Mouse (Mus musculus): ENCODE data around the gene Il21.

Gene Il21

GRCm38 (mm10) chr3:37232586-37233222 is at the start of gene Il21:
Gene Il21 (minus strand): TSS chr3:37232636.
- DNase-seq (ENCODE audit: low spot score in 2 of 2), result no peak

- DNase-seq (ENCODE audit: low spot score in 2 of 2), result no peak
These were observed 48.4 kb upstream of the Il21 start for GRCm38 (mm10) chr3:37280871-37281270.

- no peak for DNase-seq (ENCODE audit: low spot score in 2 of 2)
These were observed 47.8 kb upstream of the Il21 start for GRCm38 (mm10) chr3:37280221-37280620.

GRCm38 (mm10) chr3:37274661-37275060 is 42.2 kb upstream of the Il21 start:
- DNase-seq (ENCODE audit: low spot score in 2 of 2), result no peak

GRCm38 (mm10) chr3:37273092-37273491 is 40.7 kb upstream of the Il21 start:
- no peak for DNase-seq (ENCODE audit: low spot score in 2 of 2)

- DNase-seq (ENCODE audit: low spot score in 2 of 2), result peak; percentile 11 to 44
These were observed 38.8 kb upstream of the Il21 start for GRCm38 (mm10) chr3:37271209-37271608.

- no peak for DNase-seq (ENCODE audit: low spot score in 2 of 2)
These were observed 37.5 kb upstream of the Il21 start for GRCm38 (mm10) chr3:37269926-37270325.

GRCm38 (mm10) chr3:37268338-37268737 is 35.9 kb upstream of the Il21 start:
- no peak for DNase-seq (ENCODE audit: low spot score in 2 of 2)

- no peak for DNase-seq (ENCODE audit: low spot score in 2 of 2)
These were observed 27.0 kb upstream of the Il21 start for GRCm38 (mm10) chr3:37259331-37259999.

GRCm38 (mm10) chr3:37257776-37258175 is 25.3 kb upstream of the Il21 start:
- DNase-seq (ENCODE audit: low spot score in 2 of 2), result no peak

- DNase-seq (ENCODE audit: low spot score in 2 of 2), result no peak
These were observed 18.5 kb upstream of the Il21 start for GRCm38 (mm10) chr3:37250967-37251366.

- DNase-seq (ENCODE audit: low spot score in 2 of 2), result no peak
These were observed 2.6 kb upstream of the Il21 start for GRCm38 (mm10) chr3:37235025-37235424.

GRCm38 (mm10) chr3:37231153-37231552 is 1.3 kb downstream of the Il21 start:
- DNase-seq (ENCODE audit: low spot score in 2 of 2), result no peak

GRCm38 (mm10) chr3:37229082-37229829 is 3.2 kb downstream of the Il21 start:
- DNase-seq (ENCODE audit: low spot score in 2 of 2), result no peak

- DNase-seq (ENCODE audit: low spot score in 2 of 2), result no peak
These were observed 7.3 kb downstream of the Il21 start for GRCm38 (mm10) chr3:37225124-37225523.

- peak in 1 of 2 experiments; percentile 17 for DNase-seq (ENCODE audit: low spot score in 2 of 2)
These were observed 13.4 kb downstream of the Il21 start for GRCm38 (mm10) chr3:37219071-37219470.

- DNase-seq (ENCODE audit: low spot score in 2 of 2), result peak; percentile 23 to 34
These were observed 27.1 kb downstream of the Il21 start for GRCm38 (mm10) chr3:37205226-37205800.

GRCm38 (mm10) chr3:37204556-37204955 is 27.9 kb downstream of the Il21 start:
- no peak for DNase-seq (ENCODE audit: low spot score in 2 of 2)

GRCm38 (mm10) chr3:37203984-37204428 is 28.4 kb downstream of the Il21 start:
- peak; percentile 63 to 85 for DNase-seq (ENCODE audit: low spot score in 2 of 2)

- no peak for DNase-seq (ENCODE audit: low spot score in 2 of 2)
These were observed 29.6 kb downstream of the Il21 start for GRCm38 (mm10) chr3:37202856-37203255.

- DNase-seq (ENCODE audit: low spot score in 2 of 2), result no peak
These were observed 31.1 kb downstream of the Il21 start for GRCm38 (mm10) chr3:37201122-37201916.
